Mouse (Mus musculus) myocyte (in vitro differentiated cells): ENCODE results near the gene Cadm3.

Experiments
- MAX ChIP-seq: IDR thresholded peaks from one replicate; pipeline ENCODE4 v1.6.1; 2011; ENCODE audit warnings: low read depth, mild to moderate bottlenecking, control low read depth
- MYOD1 ChIP-seq, 3 experiments: IDR thresholded peaks; one replicate each; pipeline ENCODE4 v1.6.1; 2011; ENCODE audit warnings: control low read depth in 2 of 3, low read depth in 2 of 3, mild to moderate bottlenecking in 2 of 3, moderate library complexity in 1 of 3; ENCODE audit not compliant: insufficient read length in 2 of 3, control insufficient read depth in 1 of 3
- POLR2A ChIP-seq: IDR thresholded peaks from one replicate; pipeline ENCODE4 v1.6.1; 2011; ENCODE audit warnings: low read depth, mild to moderate bottlenecking, control low read depth, moderate library complexity; ENCODE audit not compliant: insufficient read length
- POLR2AphosphoS2 ChIP-seq: IDR thresholded peaks from one replicate; pipeline ENCODE4 v1.6.1; 2011; ENCODE audit warnings: low read depth, control low read depth; ENCODE audit not compliant: insufficient read length
- SRF ChIP-seq: IDR thresholded peaks from one replicate; pipeline ENCODE4 v1.6.1; 2011; ENCODE audit warnings: low read depth; ENCODE audit not compliant: control insufficient read depth, insufficient read length
- TCF12 ChIP-seq: IDR thresholded peaks from one replicate; pipeline ENCODE4 v1.6.1; 2011; ENCODE audit warnings: mild to moderate bottlenecking, control low read depth; ENCODE audit not compliant: poor library complexity, insufficient read depth, severe bottlenecking

- TF ChIP-seq POLR2A = no peak
- TF ChIP-seq TCF12 = no peak
- TF ChIP-seq POLR2AphosphoS2 = no peak
- no peak for TF ChIP-seq SRF
- no peak for TF ChIP-seq MAX
- no peak for TF ChIP-seq MYOD1 (IDR thresholded peaks at IDR 0.05; ENCODE audit: control insufficient read depth in 1 of 3, insufficient read length in 2 of 3, low read depth in 2 of 3)
Observed at GRCm38 (mm10) chr1:173324961-173325360, 42.5 kb downstream of the Cadm3 start.
